Mouse (Mus musculus): ENCODE measurements around the gene Lrfn4. TPM values are rescaled to one million over a fixed set of nuclear protein-coding genes. Genes with fewer than 3 reads are reported as not detected.

Gene Lrfn4
- polyA plus RNA-seq, 1 experiment, result 28.1 TPM

DNA sequence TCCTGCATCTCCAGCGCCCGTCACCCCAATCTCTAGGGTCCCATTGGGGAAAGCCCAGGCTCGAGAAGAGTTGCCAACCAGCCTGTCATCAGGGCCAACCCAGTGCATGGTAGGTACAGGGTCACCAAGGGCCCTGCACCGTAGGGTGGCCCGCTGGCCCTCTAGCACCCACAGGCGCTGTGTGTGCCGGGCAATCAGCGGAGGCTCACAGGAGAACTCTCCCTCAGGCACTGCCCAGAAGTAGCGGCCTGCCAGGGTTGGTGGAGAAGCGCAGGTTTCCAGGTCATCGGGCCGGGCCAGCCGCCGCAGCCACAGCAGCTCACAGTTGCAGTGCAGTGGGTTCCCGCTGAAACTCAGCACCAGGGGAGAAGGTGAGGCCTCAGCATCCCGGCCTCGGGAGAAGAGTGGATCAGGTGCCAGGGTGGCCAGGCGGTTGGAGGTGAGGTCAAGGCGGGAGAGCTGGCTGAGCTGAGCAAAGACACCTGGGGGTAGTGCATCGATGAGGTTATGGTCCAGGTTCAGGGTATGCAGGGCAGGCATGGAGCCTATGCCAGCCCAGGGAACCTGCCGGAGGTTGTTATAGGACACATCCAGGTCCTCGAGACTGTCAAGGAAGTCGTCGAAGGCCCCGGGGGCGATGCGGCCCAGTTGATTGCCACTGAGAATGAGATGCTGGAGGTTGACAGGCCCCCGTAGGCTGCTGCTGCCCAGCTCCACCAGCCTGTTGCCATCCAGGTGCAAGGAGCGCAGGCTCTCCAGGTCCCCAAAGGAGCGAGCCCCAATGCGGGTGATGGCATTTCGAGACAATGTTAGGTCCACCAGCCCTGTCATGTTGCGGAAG is 1.8 kb downstream of the Lrfn4 start:
- H3K4me1 ChIP-seq (ENCODE audit: control insufficient read depth, insufficient read depth, low read length), result peaks cover 3% of the 10 kb centered on the region; the same call in 1 of the 2 replicates
- H3K27ac ChIP-seq (ENCODE audit: insufficient read depth, low read length), result no peak overlapping the region
- peak overlapping the region; percentile 68; the same call in 1 of the 2 replicates for H3K4me3 ChIP-seq (ENCODE audit: insufficient read depth, low read length)

DNA sequence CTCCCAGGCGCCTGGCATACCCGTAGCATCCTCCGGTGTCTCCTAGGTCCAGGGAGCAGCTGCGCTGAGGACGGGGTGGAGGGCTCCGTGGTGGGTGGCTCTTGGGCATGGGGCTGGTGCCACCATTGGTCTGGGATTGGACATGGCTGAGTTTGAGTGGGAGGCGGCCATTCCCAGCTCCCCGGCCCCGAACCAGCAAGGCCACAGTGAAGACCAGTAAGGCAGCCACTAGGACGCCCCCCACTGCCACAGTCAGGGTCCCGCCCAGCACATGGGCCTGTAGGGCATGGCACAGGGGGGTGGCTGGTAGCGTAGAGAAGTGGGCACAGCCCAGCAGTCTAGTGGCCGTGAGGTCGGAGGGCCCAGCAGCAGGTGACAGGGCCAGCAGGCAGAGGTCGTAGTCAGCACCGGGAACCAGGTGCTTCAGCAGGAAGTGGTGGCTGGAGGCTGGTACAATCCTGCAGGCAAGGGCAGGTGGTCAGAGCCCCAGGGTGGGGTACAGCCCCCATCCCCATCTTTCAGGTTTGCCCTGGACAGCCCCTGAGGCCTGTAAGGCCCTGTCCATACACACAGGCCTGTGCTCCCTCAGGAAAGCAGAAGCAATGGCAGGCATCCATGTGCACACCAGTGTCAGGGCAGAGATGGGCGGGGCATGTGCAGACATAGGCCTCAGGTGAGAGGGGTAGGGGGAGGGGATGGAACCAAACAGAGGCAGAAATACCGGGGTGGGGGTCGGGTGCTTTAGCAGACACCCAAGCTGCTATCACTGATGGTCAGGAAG is 3.1 kb downstream of the Lrfn4 start:
- TF ChIP-seq POLR2A (IDR thresholded peaks at IDR 0.05; ENCODE audit: extremely low read depth, insufficient read depth, low read length) (no peak), CTCF (IDR thresholded peaks at IDR 0.05; ENCODE audit: extremely low read depth, insufficient read depth, low read length) (no peak)
- Histone ChIP-seq H3K27ac (ENCODE audit: insufficient read depth, low read length) (no peak overlapping the region), H3K4me3 (ENCODE audit: insufficient read depth, low read length) (no peak overlapping the region), H3K4me1 (ENCODE audit: control insufficient read depth, insufficient read depth, low read length) (peaks cover 3% of the 10 kb centered on the region; the same call in 1 of the 2 replicates)

More for the DNA sequence above, 1.8 kb downstream of the Lrfn4 start:
- TF ChIP-seq POLR2A (IDR thresholded peaks at IDR 0.05; ENCODE audit: extremely low read depth, insufficient read depth, low read length) (no peak), CTCF (IDR thresholded peaks at IDR 0.05; ENCODE audit: extremely low read depth, insufficient read depth, low read length) (no peak)

DNA sequence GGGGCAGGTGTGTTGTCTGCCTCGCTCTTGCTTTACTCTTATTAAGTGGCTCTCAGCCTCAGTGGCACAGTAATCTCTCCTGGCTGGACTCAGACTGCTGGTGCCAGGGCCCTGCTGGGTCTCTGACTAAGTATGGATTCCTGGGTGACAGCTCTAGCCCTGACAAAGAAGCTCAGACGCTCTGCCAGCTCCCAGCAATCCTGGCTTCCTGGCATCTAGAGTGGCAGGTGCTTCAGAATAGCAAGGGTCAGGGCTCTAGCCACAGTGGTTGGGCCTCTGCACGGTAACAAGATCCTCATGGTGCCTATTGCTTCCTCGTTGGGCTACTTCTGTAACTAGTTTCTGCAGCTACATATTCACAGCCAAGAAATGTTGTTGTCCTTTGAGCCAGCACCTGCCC is 5.4 kb downstream of the Lrfn4 start:
- Histone ChIP-seq H3K4me1 (ENCODE audit: control insufficient read depth, insufficient read depth, low read length) (peaks cover 3% of the 10 kb centered on the region; the same call in 1 of the 2 replicates), H3K27ac (ENCODE audit: insufficient read depth, low read length) (no peak overlapping the region), H3K4me3 (ENCODE audit: insufficient read depth, low read length) (no peak overlapping the region)
- TF ChIP-seq POLR2A (IDR thresholded peaks at IDR 0.05; ENCODE audit: extremely low read depth, insufficient read depth, low read length) (no peak), CTCF (IDR thresholded peaks at IDR 0.05; ENCODE audit: extremely low read depth, insufficient read depth, low read length) (no peak)

DNA sequence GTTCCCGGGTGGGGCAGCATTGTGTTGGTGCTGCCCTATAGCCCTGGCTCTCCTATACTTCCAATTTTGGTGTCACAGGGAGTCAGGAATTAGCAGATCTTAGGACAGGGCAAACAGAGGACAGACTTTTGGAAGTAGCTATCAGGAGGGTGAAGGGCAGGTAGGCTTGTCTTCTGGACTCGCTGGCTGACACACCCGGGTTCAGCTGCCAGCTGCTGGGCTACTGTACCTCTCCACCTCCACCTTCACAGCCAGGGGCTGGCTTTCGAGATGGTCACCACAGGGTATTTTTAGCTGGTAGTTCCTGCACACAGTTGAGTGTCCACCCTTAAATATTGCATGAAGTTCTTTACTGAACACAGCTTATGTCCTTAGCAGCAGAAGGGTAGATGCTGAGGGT is 7.0 kb downstream of the Lrfn4 start:
- TF ChIP-seq CTCF (IDR thresholded peaks at IDR 0.05; ENCODE audit: extremely low read depth, insufficient read depth, low read length) (no peak), POLR2A (IDR thresholded peaks at IDR 0.05; ENCODE audit: extremely low read depth, insufficient read depth, low read length) (no peak)

DNA sequence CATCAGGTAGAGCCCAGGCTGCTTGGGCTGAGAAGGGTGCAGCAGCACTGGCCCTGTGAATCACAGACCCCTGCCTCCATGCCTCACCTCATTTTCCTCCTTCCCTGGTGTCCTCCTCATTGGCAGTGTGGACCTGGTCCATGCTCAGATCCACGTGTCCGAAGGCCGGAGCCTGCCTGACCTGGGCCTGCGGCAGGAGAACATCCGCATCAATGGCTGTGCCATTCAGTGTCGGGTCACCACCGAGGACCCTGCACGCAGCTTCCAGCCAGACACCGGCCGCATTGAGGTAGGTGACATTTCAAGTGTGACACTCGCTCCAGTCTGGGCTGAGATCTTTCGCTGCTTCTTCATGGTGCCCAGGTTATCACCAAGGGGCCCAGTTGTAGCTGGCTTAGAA is 8.1 kb downstream of the Lrfn4 start:
- no peak overlapping the region for H3K4me3 ChIP-seq (ENCODE audit: insufficient read depth, low read length)
- TF ChIP-seq CTCF (IDR thresholded peaks at IDR 0.05; ENCODE audit: extremely low read depth, insufficient read depth, low read length) (no peak), POLR2A (IDR thresholded peaks at IDR 0.05; ENCODE audit: extremely low read depth, insufficient read depth, low read length) (no peak)
- no peak overlapping the region for H3K27ac ChIP-seq (ENCODE audit: insufficient read depth, low read length)
- peaks cover 2% of the 10 kb centered on the region; the same call in 1 of the 2 replicates for H3K4me1 ChIP-seq (ENCODE audit: control insufficient read depth, insufficient read depth, low read length)

More for the DNA sequence above, 7.0 kb downstream of the Lrfn4 start:
- Histone ChIP-seq H3K4me3 (ENCODE audit: insufficient read depth, low read length) (no peak overlapping the region), H3K27ac (ENCODE audit: insufficient read depth, low read length) (no peak overlapping the region), H3K4me1 (ENCODE audit: control insufficient read depth, insufficient read depth, low read length) (peaks cover 2% of the 10 kb centered on the region; the same call in 1 of the 2 replicates)

- TF ChIP-seq CTCF (IDR thresholded peaks at IDR 0.05; ENCODE audit: extremely low read depth, insufficient read depth, low read length), result no peak
- no peak for TF ChIP-seq POLR2A (IDR thresholded peaks at IDR 0.05; ENCODE audit: extremely low read depth, insufficient read depth, low read length)
- Histone ChIP-seq H3K27ac (ENCODE audit: insufficient read depth, low read length) (no peak overlapping the region), H3K4me3 (ENCODE audit: insufficient read depth, low read length) (no peak overlapping the region), H3K4me1 (ENCODE audit: control insufficient read depth, insufficient read depth, low read length) (no peaks in the 10 kb centered on the region)
Measured at GRCm38 (mm10) chr19:4605654-4606053, 9.8 kb downstream of the Lrfn4 start.

- no peaks in the 10 kb centered on the region for H3K4me1 ChIP-seq (ENCODE audit: control insufficient read depth, insufficient read depth, low read length)
- H3K4me3 ChIP-seq (ENCODE audit: insufficient read depth, low read length), result no peak overlapping the region
Measured at GRCm38 (mm10) chr19:4603801-4604723, 11.4 kb downstream of the Lrfn4 start.

DNA sequence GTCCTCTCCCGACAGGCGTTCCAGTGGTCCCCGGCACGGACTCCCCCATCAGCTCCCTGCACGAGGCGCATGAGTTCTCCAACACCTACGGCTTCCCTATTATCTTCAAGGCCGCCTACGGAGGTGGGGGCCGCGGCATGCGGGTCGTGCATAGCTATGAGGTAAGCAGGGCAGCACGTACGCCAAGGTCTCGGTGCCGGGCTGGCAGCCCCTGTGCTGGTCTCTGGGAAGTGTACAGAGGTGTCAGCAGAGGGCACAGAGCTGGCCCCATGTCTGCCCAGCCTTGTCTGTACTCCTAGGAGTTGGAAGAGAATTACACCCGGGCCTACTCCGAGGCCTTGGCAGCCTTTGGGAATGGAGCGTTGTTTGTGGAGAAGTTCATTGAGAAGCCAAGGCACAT is 13.0 kb downstream of the Lrfn4 start:
- no peak overlapping the region for H3K27ac ChIP-seq (ENCODE audit: insufficient read depth, low read length)
- no peaks in the 10 kb centered on the region for H3K4me1 ChIP-seq (ENCODE audit: control insufficient read depth, insufficient read depth, low read length)
- H3K4me3 ChIP-seq (ENCODE audit: insufficient read depth, low read length), result no peak overlapping the region
- TF ChIP-seq CTCF (IDR thresholded peaks at IDR 0.05; ENCODE audit: extremely low read depth, insufficient read depth, low read length) (no peak), POLR2A (IDR thresholded peaks at IDR 0.05; ENCODE audit: extremely low read depth, insufficient read depth, low read length) (no peak)

More at GRCm38 (mm10) chr19:4603801-4604723, 11.4 kb downstream of the Lrfn4 start:
- H3K27ac ChIP-seq (ENCODE audit: insufficient read depth, low read length), result no peak overlapping the region
- no peak for TF ChIP-seq CTCF (IDR thresholded peaks at IDR 0.05; ENCODE audit: extremely low read depth, insufficient read depth, low read length)
- no peak for TF ChIP-seq POLR2A (IDR thresholded peaks at IDR 0.05; ENCODE audit: extremely low read depth, insufficient read depth, low read length)

DNA sequence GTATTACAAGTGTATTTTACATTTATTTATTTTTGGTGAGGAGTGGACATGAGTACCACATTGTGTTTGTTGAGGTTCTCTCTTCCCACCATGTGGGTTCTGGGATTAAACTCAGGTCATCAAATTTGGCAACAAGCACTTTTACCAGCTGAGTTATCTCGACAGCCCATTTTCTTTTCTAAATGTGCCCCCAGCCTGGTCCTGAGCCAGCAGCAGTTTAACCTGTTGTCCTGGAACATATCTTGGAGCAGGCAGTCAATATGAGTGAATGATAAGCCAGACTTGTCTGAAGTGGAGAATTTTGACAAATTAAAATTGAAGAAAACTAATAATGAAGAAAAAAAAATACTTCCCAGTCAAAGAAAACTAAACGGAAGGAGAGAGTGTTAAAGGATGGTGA is 19.4 kb downstream of the Lrfn4 start:
- Histone ChIP-seq H3K27ac (ENCODE audit: insufficient read depth, low read length) (no peak overlapping the region), H3K4me3 (ENCODE audit: insufficient read depth, low read length) (no peak overlapping the region), H3K4me1 (ENCODE audit: control insufficient read depth, insufficient read depth, low read length) (no peaks in the 10 kb centered on the region)
- no peak for TF ChIP-seq POLR2A (IDR thresholded peaks at IDR 0.05; ENCODE audit: extremely low read depth, insufficient read depth, low read length)
- no peak for TF ChIP-seq CTCF (IDR thresholded peaks at IDR 0.05; ENCODE audit: extremely low read depth, insufficient read depth, low read length)

Data from cortical plate, adult 2 months (tissue).